Mouse (Mus musculus) kidney, embryonic 16.5 days (tissue): Measurements from ENCODE around the gene Usp38. TPM values are rescaled to one million over a fixed set of nuclear protein-coding genes. Genes with fewer than 3 reads are reported as not detected.

Experiments
- ATAC-seq: fragments of 200-750 bp; cut with Nextera tagmentation; 2 replicates; pipeline ENCODE4 v1.8.0; 2017; ENCODE audit warnings: moderate TSS enrichment; ENCODE audit not compliant: low FRiP score, low TSS enrichment
- H3K27ac ChIP-seq: fragments of 300-500 bp; sonication (generic); 2 replicates; pipeline ENCODE4 v1.5.1; 2014; ENCODE audit warnings: low read length
- H3K27me3 ChIP-seq: fragments of 300-500 bp; sonication (generic); 2 replicates; pipeline ENCODE4 v1.6.1; 2014; ENCODE audit warnings: low read length, control low read depth, mixed read lengths; ENCODE audit not compliant: insufficient read depth
- H3K36me3 ChIP-seq: fragments of 300-500 bp; sonication (generic); 2 replicates; pipeline ENCODE4 v1.6.1; 2014; ENCODE audit warnings: low read length, control low read depth, mixed read lengths; ENCODE audit not compliant: insufficient read depth
- H3K4me1 ChIP-seq: fragments of 300-500 bp; sonication (generic); 2 replicates; pipeline ENCODE4 v1.6.1; 2014; ENCODE audit warnings: low read length, control low read depth, mixed read lengths; ENCODE audit not compliant: insufficient read depth
- H3K4me2 ChIP-seq: fragments of 300-500 bp; sonication (generic); replicated peaks from 2 replicates; pipeline ENCODE4 v1.6.1; 2014; ENCODE audit warnings: low read depth, low read length
- H3K4me3 ChIP-seq: fragments of 300-500 bp; sonication (generic); 2 replicates; pipeline ENCODE4 v1.5.1; 2014; ENCODE audit warnings: mild to moderate bottlenecking, low read length
- H3K9ac ChIP-seq: fragments of 300-500 bp; sonication (generic); replicated peaks from 2 replicates; pipeline ENCODE4 v1.6.1; 2014; ENCODE audit warnings: low read length
- H3K9me3 ChIP-seq: fragments of 300-500 bp; sonication (generic); 2 replicates; pipeline ENCODE4 v1.6.1; 2016; ENCODE audit warnings: low read length, control low read depth
- WGBS: fragments of 180-500 bp; shearing (Covaris S2); extraction: QIAGEN DNeasy Blood & Tissue Kit; methylation state at CpG from one replicate; pipeline ENCODE4 v1.1.7; 2014; 5-methylcytosine and 5-hydroxymethylcytosine counted together
- polyA plus RNA-seq: library from polyadenylated mRNA; unstranded; fragments of >200 nt; fragmentation: Nextera tagmentation; extraction: Ambion mirVana; gene quantifications from 2 replicates; pipeline ENCODE4 v1.2.1, GENCODE M21; 2015

The Usp38 gene
- polyA plus RNA-seq, 1 experiment from 2014 or later, result 19.5 TPM

GRCm38 (mm10) chr8:81010386-81010785 lies 4.3 kb downstream of the Usp38 start:
- Histone ChIP-seq H3K27me3 (no peaks in the 10 kb centered on the region), H3K9ac (no peak overlapping the region), H3K27ac (no peak overlapping the region), H3K4me1 (peaks cover 17% of the 10 kb centered on the region), H3K4me2 (no peak overlapping the region), H3K4me3 (no peak overlapping the region), H3K36me3 (peaks cover 7% of the 10 kb centered on the region), H3K9me3 (no peaks in the 10 kb centered on the region)
- WGBS, result 91% methylated on average over 5 of the region's 5 CpGs
- no peak for ATAC-seq

DNA sequence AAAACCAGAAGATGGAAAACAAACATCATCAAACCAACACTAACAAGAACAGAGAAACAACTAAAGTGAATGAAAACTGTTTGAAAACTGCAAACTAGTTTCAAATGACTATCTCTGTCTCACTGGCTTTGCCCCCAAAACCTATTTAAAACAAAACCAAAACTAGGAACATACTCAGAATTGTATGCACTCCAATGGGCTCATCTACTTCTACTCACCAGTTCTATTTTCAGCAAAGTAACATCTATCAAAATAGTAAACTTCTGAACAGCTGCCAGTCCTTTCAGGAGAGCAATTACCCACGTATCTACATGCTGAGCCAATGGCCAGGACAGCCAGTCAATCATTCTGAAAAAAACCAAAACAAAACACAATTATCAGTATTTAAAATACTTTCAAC lies 9.6 kb downstream of the Usp38 start:
- H3K9ac ChIP-seq, result no peak overlapping the region
- no peaks in the 10 kb centered on the region for H3K4me1 ChIP-seq
- ATAC-seq, result no peak
- peaks cover 39% of the 10 kb centered on the region for H3K36me3 ChIP-seq
- no peaks in the 10 kb centered on the region for H3K9me3 ChIP-seq
- H3K4me3 ChIP-seq, result no peak overlapping the region
- no peak overlapping the region for H3K27ac ChIP-seq
- no peak overlapping the region for H3K4me2 ChIP-seq
- no peaks in the 10 kb centered on the region for H3K27me3 ChIP-seq
- 82% methylated on average over 1 of the region's 1 CpGs for WGBS

DNA sequence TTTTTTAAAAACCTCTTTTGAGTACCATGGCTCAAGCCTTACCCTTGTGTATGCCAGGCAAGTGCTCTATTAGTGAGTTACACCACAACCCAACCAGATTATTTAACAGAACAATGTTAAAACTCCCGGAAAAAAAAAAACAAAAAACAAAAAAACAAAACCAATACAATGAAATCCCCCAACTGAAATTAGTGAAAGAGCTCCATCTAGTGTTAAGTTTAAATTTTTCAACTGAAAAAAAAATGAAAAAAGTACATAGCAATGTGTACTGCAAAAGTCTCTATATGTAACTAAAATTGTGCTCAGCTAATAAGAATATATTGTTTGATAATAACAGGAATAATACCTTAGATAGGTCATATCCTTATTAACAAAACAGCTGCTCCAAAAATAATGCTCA lies 18.1 kb downstream of the Usp38 start:
- Histone ChIP-seq H3K36me3 (peaks cover 45% of the 10 kb centered on the region), H3K27ac (no peak overlapping the region), H3K4me2 (no peak overlapping the region), H3K9ac (no peak overlapping the region), H3K4me1 (no peaks in the 10 kb centered on the region), H3K9me3 (no peaks in the 10 kb centered on the region), H3K4me3 (no peak overlapping the region), H3K27me3 (no peaks in the 10 kb centered on the region)
- 9% methylated on average over 1 of the region's 1 CpGs for WGBS
- ATAC-seq, result no peak

- Histone ChIP-seq H3K27me3 (no peaks in the 10 kb centered on the region), H3K4me2 (no peak overlapping the region), H3K4me1 (no peaks in the 10 kb centered on the region), H3K9me3 (no peaks in the 10 kb centered on the region), H3K4me3 (no peak overlapping the region), H3K36me3 (peaks cover 55% of the 10 kb centered on the region), H3K9ac (no peak overlapping the region), H3K27ac (no peak overlapping the region)
- 44% methylated on average over 3 of the region's 3 CpGs for WGBS
- ATAC-seq, result peak; percentile 74; the same call in 1 of the 2 replicates
Measured at GRCm38 (mm10) chr8:80991937-80992336, 22.8 kb downstream of the Usp38 start.

DNA sequence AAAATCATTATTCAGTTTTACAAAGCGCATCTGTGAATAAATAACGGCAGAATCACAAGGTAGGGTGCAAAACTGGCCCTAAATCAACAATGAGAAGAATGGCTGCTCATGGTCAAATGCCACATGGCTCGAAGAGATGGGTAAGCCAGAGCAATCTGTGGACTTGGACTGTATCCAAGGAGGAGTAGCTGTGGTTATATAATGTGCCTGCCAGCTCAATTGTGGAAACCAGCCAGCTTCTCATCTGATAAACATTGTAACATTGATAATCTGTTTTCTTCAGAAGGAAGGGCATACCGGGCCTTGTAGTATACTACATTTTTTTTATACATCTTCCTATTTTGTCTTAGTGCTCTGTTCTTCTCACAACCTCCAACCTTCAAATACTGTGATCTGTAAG lies 31.9 kb downstream of the Usp38 start:
- H3K9me3 ChIP-seq, result no peaks in the 10 kb centered on the region
- H3K4me2 ChIP-seq, result no peak overlapping the region
- no peak overlapping the region for H3K9ac ChIP-seq
- H3K36me3 ChIP-seq, result peaks cover 45% of the 10 kb centered on the region
- H3K27me3 ChIP-seq, result no peaks in the 10 kb centered on the region
- WGBS, result 77% methylated on average over 4 of the region's 4 CpGs
- no peaks in the 10 kb centered on the region for H3K4me1 ChIP-seq
- no peak overlapping the region for H3K27ac ChIP-seq
- ATAC-seq, result no peak
- no peak overlapping the region for H3K4me3 ChIP-seq

- Histone ChIP-seq H3K36me3 (peaks cover 35% of the 10 kb centered on the region), H3K4me2 (no peak overlapping the region), H3K27ac (no peak overlapping the region), H3K4me3 (no peak overlapping the region), H3K9ac (no peak overlapping the region), H3K4me1 (no peaks in the 10 kb centered on the region), H3K27me3 (no peaks in the 10 kb centered on the region), H3K9me3 (no peaks in the 10 kb centered on the region)
- ATAC-seq, result no peak
- 44% methylated on average over 9 of the region's 9 CpGs for WGBS
Measured at GRCm38 (mm10) chr8:80981696-80982095, 33.0 kb downstream of the Usp38 start.

- Histone ChIP-seq H3K27me3 (no peaks in the 10 kb centered on the region), H3K4me1 (peaks cover 6% of the 10 kb centered on the region; the same call in 1 of the 2 replicates), H3K9ac (no peak overlapping the region), H3K4me3 (no peak overlapping the region), H3K9me3 (no peaks in the 10 kb centered on the region), H3K27ac (no peak overlapping the region), H3K4me2 (no peak overlapping the region), H3K36me3 (peaks cover 20% of the 10 kb centered on the region)
- no peak for ATAC-seq
- WGBS, result 62% methylated on average over 4 of the region's 4 CpGs
Measured at GRCm38 (mm10) chr8:80980063-80980462, 34.7 kb downstream of the Usp38 start.

- peaks cover 13% of the 10 kb centered on the region for H3K36me3 ChIP-seq
- no peak overlapping the region for H3K4me2 ChIP-seq
- WGBS, result 77% methylated on average over 1 of the region's 1 CpGs
- no peak overlapping the region for H3K9ac ChIP-seq
- H3K27ac ChIP-seq, result no peak overlapping the region
- no peak for ATAC-seq
- no peaks in the 10 kb centered on the region for H3K9me3 ChIP-seq
- no peak overlapping the region for H3K4me3 ChIP-seq
- H3K27me3 ChIP-seq, result no peaks in the 10 kb centered on the region
- peaks cover 6% of the 10 kb centered on the region; the same call in 1 of the 2 replicates for H3K4me1 ChIP-seq
Measured at GRCm38 (mm10) chr8:80977231-80977630, 37.5 kb downstream of the Usp38 start.

- Histone ChIP-seq H3K4me2 (no peak overlapping the region), H3K36me3 (no peaks in the 10 kb centered on the region), H3K27me3 (no peaks in the 10 kb centered on the region), H3K4me3 (no peak overlapping the region), H3K9me3 (no peaks in the 10 kb centered on the region), H3K9ac (no peak overlapping the region), H3K27ac (no peak overlapping the region), H3K4me1 (peaks cover 5% of the 10 kb centered on the region; the same call in 1 of the 2 replicates)
- 58% methylated on average over 8 of the region's 9 CpGs for WGBS
- no peak for ATAC-seq
Measured at GRCm38 (mm10) chr8:80971150-80971549, 43.6 kb downstream of the Usp38 start.

DNA sequence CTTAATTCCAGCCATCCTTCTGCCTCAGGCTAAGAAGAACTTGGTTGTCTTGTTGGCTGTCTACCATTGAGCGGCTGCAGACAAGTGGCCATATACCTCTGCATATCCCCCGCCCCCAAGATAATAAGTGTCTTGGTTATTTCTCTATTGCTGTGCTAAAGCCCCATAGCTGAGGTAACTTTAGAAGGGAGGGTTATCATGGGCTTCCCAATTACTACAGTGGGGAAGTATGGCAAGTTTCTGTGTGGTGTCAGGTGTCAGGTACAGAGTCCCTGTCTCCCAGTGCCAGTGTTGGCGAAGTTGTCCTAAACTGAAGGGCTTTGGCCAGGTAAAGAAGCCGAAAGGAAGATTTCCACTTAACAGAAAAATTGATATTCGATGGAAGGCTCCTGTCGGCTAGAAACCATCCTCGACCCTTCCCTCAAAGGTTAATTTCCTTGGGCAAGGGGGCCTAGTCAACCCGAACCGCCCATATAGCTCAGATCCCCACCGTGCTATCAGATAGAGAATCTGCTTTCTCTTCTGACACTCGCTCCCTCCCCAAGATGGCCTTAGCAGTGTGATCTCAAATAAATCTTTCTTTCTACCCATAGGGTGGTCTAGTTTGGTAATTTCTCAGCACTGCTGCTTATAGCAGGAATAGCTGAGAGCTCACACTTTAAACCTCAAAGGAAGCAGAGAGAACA lies 44.6 kb downstream of the Usp38 start:
- Histone ChIP-seq H3K36me3 (no peaks in the 10 kb centered on the region), H3K9ac (no peak overlapping the region), H3K9me3 (no peaks in the 10 kb centered on the region), H3K27me3 (no peaks in the 10 kb centered on the region), H3K4me1 (no peaks in the 10 kb centered on the region), H3K27ac (no peak overlapping the region), H3K4me2 (no peak overlapping the region), H3K4me3 (no peak overlapping the region)
- 46% methylated on average over 11 of the region's 11 CpGs for WGBS
- ATAC-seq, result 0 out of 2 replicates have a peak, but pooled peaks have one; percentile 54
